Mouse (Mus musculus): ENCODE results near the gene Ccnt2. TPM values are rescaled to one million over a fixed set of nuclear protein-coding genes. Genes with fewer than 3 reads are reported as not detected.

The Ccnt2 gene
- total RNA-seq, 2 experiments from 2014 or later: 43.6 to 51.7 TPM

GRCm38 (mm10) chr1:127854486-127855222 is 80.7 kb downstream of the Ccnt2 start, which contains the start of gene Map3k19:
Gene Map3k19 (minus strand): TSS chr1:127855031.
- DNase-seq (ENCODE audit: extremely low spot score in 1 of 2, low spot score in 2 of 2): peak in 1 of 2 experiments; percentile 51
- intact Hi-C loops (cut with DNase I): no loop called here

Other genes starting within 250 kb of the Ccnt2 start
- 10 to 100 TPM; 38.7 to 48.1 TPM for gene Tmem163, start 94.6 kb upstream of the Ccnt2 start, total RNA-seq (2021)
- under 1 TPM in 1 of 2 experiments, not detected in 1; 0.26 TPM for gene Acmsd, start 44.8 kb upstream of the Ccnt2 start, total RNA-seq (2021)
- gene Map3k19, start 80.9 kb downstream of the Ccnt2 start, total RNA-seq (2021): 1 to 10 TPM; 4.0 to 4.2 TPM
- gene Rab3gap1, start 94.6 kb downstream of the Ccnt2 start, total RNA-seq (2021): 10 to 100 TPM; 47.3 to 49.8 TPM

Measured in left cerebral cortex, postnatal 10 days (tissue).